Mouse (Mus musculus): ENCODE results near the gene Olfr816. TPM values are rescaled to one million over a fixed set of nuclear protein-coding genes. Genes with fewer than 3 reads are reported as not detected.

Olfr816 gene
- polyA plus RNA-seq (2012; rRNA removed), result not detected in 2 replicates

GRCm38 (mm10) chr10:129915497-129915896, at the start of gene Olfr816:
Olfr816 (minus strand) TSS chr10:129915597.

GRCm38 (mm10) chr10:129949000-129949399, 33.6 kb upstream of the Olfr816 start, which contains the start of gene Olfr818:
Olfr818 (minus strand) TSS chr10:129949100.

GRCm38 (mm10) chr10:129905767-129906166, 9.6 kb downstream of the Olfr816 start, which contains the start of gene Olfr815:
Olfr815 (minus strand) TSS chr10:129905867.

GRCm38 (mm10) chr10:129879751-129880150, 35.6 kb downstream of the Olfr816 start, which contains the start of gene Olfr814:
Olfr814 (minus strand) TSS chr10:129879851.

Other genes starting within 250 kb of the Olfr816 start
- gene Olfr801, start 241.7 kb downstream of the Olfr816 start, polyA plus RNA-seq (2012; rRNA removed), result not detected in 2 replicates
- not detected in 2 replicates for gene Olfr802, start 227.4 kb downstream of the Olfr816 start, polyA plus RNA-seq (2012; rRNA removed)
- gene Olfr803, start 221.3 kb downstream of the Olfr816 start, polyA plus RNA-seq (2012; rRNA removed), result not detected in 2 replicates
- not detected in 2 replicates for gene Olfr804, start 212.4 kb downstream of the Olfr816 start, polyA plus RNA-seq (2012; rRNA removed)
- not detected in 2 replicates for gene Olfr805, start 186.2 kb downstream of the Olfr816 start, polyA plus RNA-seq (2012; rRNA removed)
- gene Olfr806, start 173.7 kb downstream of the Olfr816 start, polyA plus RNA-seq (2012; rRNA removed), result not detected in 2 replicates
- gene Olfr807, start 157.8 kb downstream of the Olfr816 start, polyA plus RNA-seq (2012; rRNA removed), result not detected in 2 replicates
- gene Olfr808, start 150.1 kb downstream of the Olfr816 start, polyA plus RNA-seq (2012; rRNA removed), result not detected in 2 replicates
- not detected in 2 replicates for gene Olfr809, start 141.0 kb downstream of the Olfr816 start, polyA plus RNA-seq (2012; rRNA removed)
- not detected in 2 replicates for gene Olfr810, start 120.7 kb downstream of the Olfr816 start, polyA plus RNA-seq (2012; rRNA removed)
- not detected in 2 replicates for gene Olfr811, start 111.2 kb downstream of the Olfr816 start, polyA plus RNA-seq (2012; rRNA removed)
- not detected in 2 replicates for gene Olfr812, start 69.5 kb downstream of the Olfr816 start, polyA plus RNA-seq (2012; rRNA removed)
- not detected in 2 replicates for gene Olfr813, start 60.2 kb downstream of the Olfr816 start, polyA plus RNA-seq (2012; rRNA removed)
- gene Olfr814, start 35.7 kb downstream of the Olfr816 start, polyA plus RNA-seq (2012; rRNA removed), result not detected in 2 replicates
- not detected in 2 replicates for gene Olfr815, start 9.7 kb downstream of the Olfr816 start, polyA plus RNA-seq (2012; rRNA removed)
- not detected in 2 replicates for gene Olfr818, start 33.5 kb upstream of the Olfr816 start, polyA plus RNA-seq (2012; rRNA removed)
- gene Olfr819, start 51.7 kb upstream of the Olfr816 start, polyA plus RNA-seq (2012; rRNA removed), result not detected in 2 replicates
- not detected in 2 replicates for gene Olfr247, start 60.5 kb upstream of the Olfr816 start, polyA plus RNA-seq (2012; rRNA removed)
- gene Gm10310, start 69.5 kb upstream of the Olfr816 start, polyA plus RNA-seq (2012; rRNA removed), result not detected in 2 replicates
- gene Olfr820, start 97.0 kb upstream of the Olfr816 start, polyA plus RNA-seq (2012; rRNA removed), result not detected in 2 replicates
- gene Olfr821, start 114.8 kb upstream of the Olfr816 start, polyA plus RNA-seq (2012; rRNA removed), result not detected in 2 replicates
- not detected in 2 replicates for gene Olfr822, start 155.6 kb upstream of the Olfr816 start, polyA plus RNA-seq (2012; rRNA removed)
- not detected in 2 replicates for gene Olfr823, start 199.8 kb upstream of the Olfr816 start, polyA plus RNA-seq (2012; rRNA removed)
- gene Olfr824, start 214.4 kb upstream of the Olfr816 start, polyA plus RNA-seq (2012; rRNA removed), result not detected in 2 replicates